Mouse (Mus musculus) limb, embryonic 11.5 days (tissue): ENCODE data around the gene Kiss1. TPM values are rescaled to one million over a fixed set of nuclear protein-coding genes. Genes with fewer than 3 reads are reported as not detected.

Experiments
- ATAC-seq: fragments of 200-750 bp; cut with Nextera tagmentation; 2 replicates; pipeline ENCODE4 v1.8.0; 2017; ENCODE audit warnings: low read depth; ENCODE audit not compliant: insufficient number of reproducible peaks, low FRiP score, low TSS enrichment
- DNase-seq: peaks from one replicate; pipeline ENCODE4 v3.0.0-alpha.2; 2015; ENCODE audit warnings: low spot score
- H3K27ac ChIP-seq: fragments of 300-500 bp; sonication (generic); replicated peaks from 2 replicates; pipeline ENCODE4 v1.5.1; 2014; ENCODE audit warnings: low read depth, mild to moderate bottlenecking, low read length
- H3K27me3 ChIP-seq: fragments of 300-500 bp; sonication (generic); 2 replicates; pipeline ENCODE4 v1.6.1; 2014; ENCODE audit warnings: mild to moderate bottlenecking, low read length, mixed read lengths; ENCODE audit not compliant: control insufficient read depth, insufficient read depth
- H3K36me3 ChIP-seq: fragments of 300-500 bp; sonication (generic); 2 replicates; pipeline ENCODE4 v1.6.1; 2014; ENCODE audit warnings: mild to moderate bottlenecking, low read length, moderate library complexity, mixed read lengths; ENCODE audit not compliant: control insufficient read depth, insufficient read depth
- H3K4me1 ChIP-seq: fragments of 300-500 bp; sonication (generic); 2 replicates; pipeline ENCODE4 v1.6.1; 2014; ENCODE audit warnings: low read length, mixed read lengths; ENCODE audit not compliant: control insufficient read depth, insufficient read depth
- H3K4me2 ChIP-seq: fragments of 300-500 bp; sonication (generic); 2 replicates; pipeline ENCODE4 v1.6.1; 2014; ENCODE audit warnings: low read depth, mild to moderate bottlenecking, moderate library complexity; ENCODE audit not compliant: severe bottlenecking
- H3K4me3 ChIP-seq: fragments of 300-500 bp; sonication (generic); 2 replicates; pipeline ENCODE4 v1.5.1; 2014; ENCODE audit warnings: low read depth, low read length
- H3K9ac ChIP-seq: fragments of 300-500 bp; sonication (generic); 2 replicates; pipeline ENCODE4 v1.6.1; 2014; ENCODE audit warnings: mild to moderate bottlenecking, low read length
- H3K9me3 ChIP-seq: fragments of 300-500 bp; sonication (generic); 2 replicates; pipeline ENCODE4 v1.6.1; 2016; ENCODE audit warnings: low read length; ENCODE audit not compliant: control insufficient read depth
- WGBS: fragments of 180-500 bp; shearing (Covaris S2); extraction: QIAGEN DNeasy Blood & Tissue Kit; methylation state at CpG from one replicate; pipeline ENCODE4 v1.1.7; 2014; 5-methylcytosine and 5-hydroxymethylcytosine counted together
- polyA plus RNA-seq: library from polyadenylated mRNA; unstranded; fragments of >200 nt; fragmentation: Nextera tagmentation; extraction: Ambion mirVana; gene quantifications from 2 replicates; pipeline ENCODE4 v1.2.1, GENCODE M21; 2014

Gene Kiss1
- not detected in 2 replicates for polyA plus RNA-seq

DNA sequence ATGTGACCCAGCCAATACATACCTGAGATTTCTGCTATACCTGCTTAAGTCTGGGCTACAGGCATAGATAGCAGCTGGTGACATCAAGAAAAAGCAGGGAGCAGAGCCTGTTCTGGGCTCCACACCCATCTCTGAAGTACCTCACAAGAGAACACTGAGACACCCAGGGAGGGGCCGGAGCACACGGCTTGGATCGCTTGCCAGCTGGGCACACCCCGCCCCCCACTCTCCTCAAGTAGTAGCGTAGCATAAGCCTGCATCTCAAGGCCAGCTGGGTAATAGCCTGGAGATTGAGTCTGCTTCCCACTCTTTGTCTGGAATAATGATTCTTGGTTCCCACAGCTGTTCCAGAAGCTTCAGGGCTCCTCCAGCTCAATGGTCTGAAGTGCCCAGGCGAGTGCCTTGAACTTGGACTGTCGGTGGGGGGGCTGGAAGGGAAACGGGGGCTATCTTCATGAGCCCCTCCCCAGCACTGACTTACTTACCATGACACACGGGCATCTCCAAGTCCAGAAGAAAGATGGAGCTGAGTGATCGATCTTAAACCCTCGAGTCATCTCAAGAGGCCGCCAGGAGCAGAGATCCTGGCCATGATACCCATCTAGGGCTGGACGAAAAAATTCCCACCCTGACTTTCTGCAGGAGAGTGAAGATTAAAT is at the start of gene Kiss1:
Gene Kiss1, plus strand, starts transcription at position 609 of the 659 bp plus-strand sequence.
- no peak for DNase-seq
- no peaks in the 10 kb centered on the region for H3K36me3 ChIP-seq
- H3K27me3 ChIP-seq: no peaks in the 10 kb centered on the region
- no peak within 1 kb of the TSS for H3K4me2 ChIP-seq
- no peaks in the 10 kb centered on the region; the same call in 1 of the 2 replicates for H3K9me3 ChIP-seq
- H3K4me1 ChIP-seq: no peaks in the 10 kb centered on the region
- 88% methylated on average over 13 of the region's 13 CpGs for WGBS
- no peak within 1 kb of the TSS for H3K9ac ChIP-seq
- H3K4me3 ChIP-seq: no peak within 1 kb of the TSS
- no peak within 1 kb of the TSS for H3K27ac ChIP-seq
- no peak for ATAC-seq

DNA sequence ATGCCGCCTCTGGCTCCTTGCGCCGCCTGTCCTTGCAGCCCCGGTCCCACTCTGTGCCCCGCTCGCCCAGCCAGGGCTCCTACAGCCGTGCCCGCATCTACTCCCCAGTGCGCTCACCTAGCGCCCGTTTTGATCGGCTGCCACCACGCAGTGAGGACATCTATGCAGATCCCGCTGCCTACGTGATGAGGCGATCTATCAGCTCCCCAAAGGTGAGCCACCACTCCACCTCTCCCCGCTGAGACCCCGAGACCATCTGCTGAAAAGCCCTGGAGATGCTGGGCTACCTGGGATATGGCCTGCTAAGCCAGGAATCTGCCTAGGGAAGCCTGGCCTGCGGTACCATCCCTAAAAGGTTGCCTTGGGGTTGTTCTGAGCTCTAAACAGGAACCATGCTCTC is 47.5 kb upstream of the Kiss1 start:
- Histone ChIP-seq H3K36me3 (no peaks in the 10 kb centered on the region), H3K9ac (no peak overlapping the region), H3K9me3 (no peaks in the 10 kb centered on the region), H3K27me3 (no peaks in the 10 kb centered on the region), H3K4me1 (no peaks in the 10 kb centered on the region), H3K4me3 (no peak overlapping the region), H3K27ac (no peak overlapping the region), H3K4me2 (no peak overlapping the region)
- WGBS: 85% methylated on average over 19 of the region's 19 CpGs
- ATAC-seq: no peak
- no peak for DNase-seq

DNA sequence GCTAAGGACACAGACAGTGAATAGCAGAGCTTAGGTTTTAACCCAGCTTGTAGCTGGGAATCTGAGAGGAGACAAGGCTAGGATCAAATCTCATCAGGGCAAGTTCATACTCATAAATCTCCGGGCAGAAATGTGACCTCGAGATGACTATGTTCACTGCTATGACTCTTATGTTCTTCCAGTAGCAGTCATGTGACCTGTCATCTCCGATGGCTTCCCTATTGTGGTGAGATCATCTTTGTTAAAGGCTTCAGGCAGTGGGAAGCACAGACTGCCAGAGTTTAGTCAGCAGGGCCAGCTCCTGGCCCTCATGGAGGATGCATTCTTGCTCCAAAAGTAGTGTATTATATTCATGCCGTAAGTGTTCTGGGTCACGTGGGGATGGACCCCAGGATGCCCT is 44.7 kb upstream of the Kiss1 start:
- H3K27me3 ChIP-seq: no peaks in the 10 kb centered on the region
- no peak for ATAC-seq
- no peaks in the 10 kb centered on the region for H3K9me3 ChIP-seq
- no peaks in the 10 kb centered on the region for H3K4me1 ChIP-seq
- 85% methylated on average over 5 of the region's 5 CpGs for WGBS
- no peak overlapping the region for H3K4me3 ChIP-seq
- no peak for DNase-seq
- H3K36me3 ChIP-seq: no peaks in the 10 kb centered on the region
- H3K27ac ChIP-seq: no peak overlapping the region
- no peak overlapping the region for H3K4me2 ChIP-seq
- H3K9ac ChIP-seq: no peak overlapping the region

DNA sequence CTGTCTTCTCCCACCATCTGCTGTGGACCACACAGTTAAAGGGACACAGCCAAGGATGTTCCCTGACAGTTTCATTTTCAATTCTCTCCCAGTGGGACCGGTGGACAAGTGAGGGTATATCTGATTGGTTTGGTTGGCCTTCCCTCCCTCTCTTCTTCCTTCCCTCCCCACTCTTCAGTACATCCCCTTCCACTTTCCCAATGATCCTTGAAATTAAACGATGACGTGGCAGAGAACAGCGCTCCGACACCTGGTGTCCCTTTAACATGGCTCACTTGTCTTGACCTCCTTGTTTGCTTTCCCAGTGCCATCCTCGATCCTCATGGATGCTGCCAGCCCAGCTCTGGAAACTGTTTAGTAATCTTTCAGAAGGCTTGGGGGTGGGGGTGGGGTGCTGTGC is 43.1 kb upstream of the Kiss1 start:
- DNase-seq (no peak), ATAC-seq (no peak)
- no peaks in the 10 kb centered on the region for H3K4me1 ChIP-seq
- H3K4me2 ChIP-seq: no peak overlapping the region
- no peaks in the 10 kb centered on the region for H3K36me3 ChIP-seq
- no peak overlapping the region for H3K4me3 ChIP-seq
- H3K27ac ChIP-seq: no peak overlapping the region
- H3K9me3 ChIP-seq: no peaks in the 10 kb centered on the region
- H3K9ac ChIP-seq: no peak overlapping the region
- WGBS: 69% methylated on average over 6 of the region's 6 CpGs
- H3K27me3 ChIP-seq: no peaks in the 10 kb centered on the region

DNA sequence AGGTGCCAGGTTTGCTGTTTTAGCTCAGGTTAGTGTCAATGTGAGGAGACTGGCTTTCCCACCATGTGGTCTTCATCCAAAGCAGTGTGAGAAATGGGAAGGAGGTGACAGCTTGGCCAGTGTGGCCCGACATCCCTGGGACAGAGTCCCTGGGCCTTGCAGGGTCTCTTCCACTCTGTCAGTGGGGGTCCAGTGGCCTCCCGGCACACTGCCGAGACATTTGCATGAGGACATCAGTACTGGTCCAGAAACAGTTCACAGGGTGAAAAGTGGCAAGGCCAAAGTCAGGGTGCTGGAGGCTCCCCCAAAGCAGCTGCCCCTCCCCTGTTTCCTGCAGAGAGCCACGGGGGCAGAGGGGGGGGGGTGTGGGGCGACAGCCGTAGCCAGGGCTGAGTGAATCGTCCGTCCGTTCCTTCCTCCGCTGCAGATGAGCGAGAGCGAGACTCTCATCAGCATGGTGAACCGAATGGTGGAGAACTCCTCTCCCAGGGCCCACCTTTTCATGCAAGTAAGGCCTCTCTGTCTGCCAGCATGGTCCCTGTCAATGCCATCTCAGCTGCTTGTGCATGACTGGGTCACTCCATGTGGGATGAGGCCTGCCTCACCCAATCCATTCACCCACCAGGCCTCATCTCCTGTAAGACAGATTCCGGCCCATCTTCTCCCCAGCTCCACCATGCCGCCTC is 42.6 kb upstream of the Kiss1 start:
- H3K9me3 ChIP-seq: no peaks in the 10 kb centered on the region
- DNase-seq: no peak
- WGBS: 67% methylated on average over 15 of the region's 15 CpGs
- H3K9ac ChIP-seq: no peak overlapping the region
- no peak overlapping the region for H3K4me2 ChIP-seq
- no peaks in the 10 kb centered on the region for H3K36me3 ChIP-seq
- H3K27me3 ChIP-seq: no peaks in the 10 kb centered on the region
- no peak overlapping the region for H3K4me3 ChIP-seq
- no peak overlapping the region for H3K27ac ChIP-seq
- no peak for ATAC-seq
- H3K4me1 ChIP-seq: no peaks in the 10 kb centered on the region

DNA sequence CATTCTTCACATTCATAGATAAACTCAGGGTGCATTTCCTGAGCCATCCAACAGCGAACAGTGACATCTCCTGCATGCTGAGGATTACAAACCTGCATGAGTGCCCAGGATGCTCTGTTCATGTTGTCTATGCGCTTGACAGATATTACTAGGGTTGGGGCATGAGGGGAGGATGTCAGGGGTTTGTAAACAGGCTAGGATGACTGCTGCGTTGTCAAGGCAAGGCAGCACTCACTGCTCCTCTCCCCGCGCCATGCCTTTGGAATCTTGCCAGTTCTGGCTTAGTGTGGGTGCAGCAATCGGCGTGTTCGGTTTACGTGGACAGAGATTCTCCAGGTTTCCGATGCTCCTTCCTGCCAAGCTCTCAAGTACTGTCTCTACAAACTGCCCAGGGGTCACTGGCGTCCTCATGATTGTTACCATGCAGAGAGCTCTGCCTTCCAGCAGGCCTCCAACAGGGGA is 42.0 kb upstream of the Kiss1 start:
- Histone ChIP-seq H3K27ac (no peak overlapping the region), H3K4me1 (no peaks in the 10 kb centered on the region), H3K36me3 (no peaks in the 10 kb centered on the region), H3K9me3 (no peaks in the 10 kb centered on the region), H3K4me3 (no peak overlapping the region), H3K4me2 (no peak overlapping the region), H3K9ac (no peak overlapping the region), H3K27me3 (no peaks in the 10 kb centered on the region)
- ATAC-seq (no peak), DNase-seq (no peak)
- 88% methylated on average over 11 of the region's 11 CpGs for WGBS

DNA sequence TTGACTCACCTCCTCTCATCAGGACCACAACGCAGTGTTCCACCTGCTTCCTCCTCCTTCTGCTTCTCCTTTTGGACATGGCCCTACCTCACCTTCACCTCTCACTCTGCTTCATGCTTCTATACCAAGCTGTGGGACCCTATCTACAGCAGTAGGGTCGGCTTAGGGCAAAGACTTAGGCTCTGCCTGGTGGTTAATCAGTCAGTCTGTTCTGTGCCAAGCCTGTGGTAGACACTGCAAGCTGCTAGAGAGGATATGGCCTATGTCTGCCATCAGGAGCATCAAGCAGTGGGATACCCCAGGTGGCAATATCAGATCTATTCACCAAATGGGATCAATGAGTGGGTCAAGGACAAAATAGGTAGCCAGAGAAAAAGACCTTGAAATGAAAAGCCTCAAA is 41.1 kb upstream of the Kiss1 start:
- no peak overlapping the region for H3K9ac ChIP-seq
- no peak for ATAC-seq
- DNase-seq: no peak
- H3K27ac ChIP-seq: no peak overlapping the region
- no peak overlapping the region for H3K4me2 ChIP-seq
- H3K4me1 ChIP-seq: no peaks in the 10 kb centered on the region
- H3K27me3 ChIP-seq: no peaks in the 10 kb centered on the region
- no peaks in the 10 kb centered on the region for H3K9me3 ChIP-seq
- 89% methylated on average over 2 of the region's 2 CpGs for WGBS
- no peaks in the 10 kb centered on the region for H3K36me3 ChIP-seq
- no peak overlapping the region for H3K4me3 ChIP-seq

DNA sequence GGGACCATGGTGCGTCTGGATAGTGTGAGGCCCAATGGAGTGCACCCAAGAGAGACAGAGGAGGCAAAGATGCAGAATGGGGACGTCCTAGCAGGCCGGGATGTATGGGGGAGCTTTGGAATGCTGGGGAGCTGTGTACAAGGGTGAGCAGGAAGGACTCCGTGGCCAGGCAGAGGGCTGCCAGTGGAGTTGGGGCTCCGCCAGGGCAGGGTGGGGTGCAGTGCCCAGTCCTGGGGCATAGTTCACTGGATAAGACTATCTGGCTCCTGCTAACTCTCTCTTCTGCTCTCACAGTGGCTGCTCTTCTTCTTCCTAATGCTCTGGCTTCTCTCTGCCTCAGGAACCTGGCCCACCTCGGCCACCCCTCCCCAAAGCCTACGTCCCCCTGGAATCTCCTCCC is 35.8 kb upstream of the Kiss1 start:
- Histone ChIP-seq H3K27ac (no peak overlapping the region), H3K4me1 (no peaks in the 10 kb centered on the region)

More for the DNA sequence above, 35.8 kb upstream of the Kiss1 start:
- 82% methylated on average over 7 of the region's 7 CpGs for WGBS
- DNase-seq (no peak), ATAC-seq (no peak)
- Histone ChIP-seq H3K27me3 (no peaks in the 10 kb centered on the region), H3K9me3 (no peaks in the 10 kb centered on the region), H3K9ac (no peak overlapping the region), H3K36me3 (no peaks in the 10 kb centered on the region), H3K4me3 (no peak overlapping the region), H3K4me2 (no peak overlapping the region)
